Mouse (Mus musculus): ENCODE measurements at regions not wholly inside any gene's neighbourhood (a gene's known extent, or its start where the extent isn't known, plus 50 kb on each side); places are given as distances from the start of the nearest gene placed in this dataset.

GRCm38 (mm10) chr2:84113562-84113961 lies 123.2 kb downstream of the Gm13691 start:
- Histone ChIP-seq H3K9me3 (replicated peaks; ENCODE audit: control insufficient read depth, low read length) (peaks cover 3% of the 10 kb centered on the region; the same call in 1 of the 2 replicates), H3K36me3 (ENCODE audit: control insufficient read depth, insufficient read depth) (no peaks in the 10 kb centered on the region), H3K4me2 (ENCODE audit: low read depth, low read length) (no peak overlapping the region), H3K27ac (ENCODE audit: low read length) (no peak overlapping the region), H3K9ac (ENCODE audit: low read length) (no peak overlapping the region), H3K4me3 (ENCODE audit: low read length) (no peak overlapping the region), H3K27me3 (ENCODE audit: control insufficient read depth, insufficient read depth, low read length) (no peaks in the 10 kb centered on the region), H3K4me1 (ENCODE audit: control insufficient read depth, insufficient read depth, low read length) (no peaks in the 10 kb centered on the region)
- WGBS, result 59% methylated on average over 6 of the region's 6 CpGs
- no peak for ATAC-seq (replicated peaks; ENCODE audit: extremely low read depth, insufficient read depth, low FRiP score)

DNA sequence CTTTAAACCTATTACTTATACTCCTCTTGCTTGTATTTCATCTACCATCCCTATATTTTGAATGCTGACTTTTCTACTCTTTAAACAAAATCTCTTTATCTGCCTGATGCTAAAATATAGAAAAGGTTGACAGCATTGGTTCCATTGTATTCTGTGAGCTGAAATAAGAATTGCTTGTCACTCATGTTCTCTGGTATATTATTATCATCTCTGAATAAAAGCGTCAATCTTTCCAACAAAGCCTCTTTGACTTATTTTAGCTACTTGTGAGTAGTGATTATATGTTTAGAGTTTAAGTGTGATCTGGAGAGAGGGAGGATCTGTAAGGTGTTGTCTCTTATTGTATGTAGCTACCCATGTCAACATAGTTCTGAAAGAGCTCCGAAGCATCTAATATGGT lies 129.5 kb downstream of the Gm13691 start:
- Histone ChIP-seq H3K4me2 (ENCODE audit: low read depth, low read length) (no peak overlapping the region), H3K9ac (ENCODE audit: low read length) (no peak overlapping the region), H3K36me3 (ENCODE audit: control insufficient read depth, insufficient read depth) (no peaks in the 10 kb centered on the region), H3K4me1 (ENCODE audit: control insufficient read depth, insufficient read depth, low read length) (no peaks in the 10 kb centered on the region), H3K27me3 (ENCODE audit: control insufficient read depth, insufficient read depth, low read length) (no peaks in the 10 kb centered on the region), H3K4me3 (ENCODE audit: low read length) (no peak overlapping the region), H3K9me3 (replicated peaks; ENCODE audit: control insufficient read depth, low read length) (no peaks in the 10 kb centered on the region), H3K27ac (ENCODE audit: low read length) (no peak overlapping the region)
- 86% methylated on average over 2 of the region's 2 CpGs for WGBS
- no peak for ATAC-seq (replicated peaks; ENCODE audit: extremely low read depth, insufficient read depth, low FRiP score)

DNA sequence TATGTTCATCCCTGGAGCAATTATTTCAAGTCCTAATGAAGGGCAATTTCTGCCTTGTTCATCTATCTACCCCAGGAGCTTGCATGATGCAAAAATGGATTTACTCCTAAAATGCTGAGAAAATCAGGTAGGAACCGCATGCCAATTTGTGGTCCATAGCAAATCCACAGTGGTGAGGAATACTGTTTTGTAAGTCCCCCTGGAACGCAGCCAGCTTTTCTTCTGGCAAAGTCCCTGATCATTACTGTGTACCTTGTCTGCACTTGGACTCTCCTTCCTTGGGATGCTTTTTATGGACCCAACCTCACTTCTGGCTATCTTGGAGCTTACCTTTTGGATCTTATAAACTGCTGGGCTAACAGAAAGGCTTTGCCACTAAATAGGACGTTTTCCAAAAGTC lies 137.2 kb downstream of the Gm13691 start:
- H3K27ac ChIP-seq (ENCODE audit: low read length), result no peak overlapping the region
- 80% methylated on average over 3 of the region's 3 CpGs for WGBS

GRCm38 (mm10) chr2:84161742-84162141 lies 171.4 kb downstream of the Gm13691 start:
- no peaks in the 10 kb centered on the region for H3K36me3 ChIP-seq (ENCODE audit: control insufficient read depth, insufficient read depth)
- no peaks in the 10 kb centered on the region for H3K4me1 ChIP-seq (ENCODE audit: control insufficient read depth, insufficient read depth, low read length)
- no peaks in the 10 kb centered on the region for H3K9me3 ChIP-seq (replicated peaks; ENCODE audit: control insufficient read depth, low read length)
- no peak overlapping the region for H3K4me3 ChIP-seq (ENCODE audit: low read length)
- H3K4me2 ChIP-seq (ENCODE audit: low read depth, low read length), result no peak overlapping the region
- no peak overlapping the region for H3K27ac ChIP-seq (ENCODE audit: low read length)
- H3K27me3 ChIP-seq (ENCODE audit: control insufficient read depth, insufficient read depth, low read length), result no peaks in the 10 kb centered on the region
- ATAC-seq (replicated peaks; ENCODE audit: extremely low read depth, insufficient read depth, low FRiP score), result no peak
- no peak overlapping the region for H3K9ac ChIP-seq (ENCODE audit: low read length)

More for the DNA sequence above, 137.2 kb downstream of the Gm13691 start:
- H3K9me3 ChIP-seq (replicated peaks; ENCODE audit: control insufficient read depth, low read length), result no peaks in the 10 kb centered on the region
- H3K36me3 ChIP-seq (ENCODE audit: control insufficient read depth, insufficient read depth), result no peaks in the 10 kb centered on the region
- H3K9ac ChIP-seq (ENCODE audit: low read length), result no peak overlapping the region
- H3K4me3 ChIP-seq (ENCODE audit: low read length), result no peak overlapping the region
- ATAC-seq (replicated peaks; ENCODE audit: extremely low read depth, insufficient read depth, low FRiP score), result no peak
- no peaks in the 10 kb centered on the region for H3K4me1 ChIP-seq (ENCODE audit: control insufficient read depth, insufficient read depth, low read length)
- H3K27me3 ChIP-seq (ENCODE audit: control insufficient read depth, insufficient read depth, low read length), result no peaks in the 10 kb centered on the region
- H3K4me2 ChIP-seq (ENCODE audit: low read depth, low read length), result no peak overlapping the region

DNA sequence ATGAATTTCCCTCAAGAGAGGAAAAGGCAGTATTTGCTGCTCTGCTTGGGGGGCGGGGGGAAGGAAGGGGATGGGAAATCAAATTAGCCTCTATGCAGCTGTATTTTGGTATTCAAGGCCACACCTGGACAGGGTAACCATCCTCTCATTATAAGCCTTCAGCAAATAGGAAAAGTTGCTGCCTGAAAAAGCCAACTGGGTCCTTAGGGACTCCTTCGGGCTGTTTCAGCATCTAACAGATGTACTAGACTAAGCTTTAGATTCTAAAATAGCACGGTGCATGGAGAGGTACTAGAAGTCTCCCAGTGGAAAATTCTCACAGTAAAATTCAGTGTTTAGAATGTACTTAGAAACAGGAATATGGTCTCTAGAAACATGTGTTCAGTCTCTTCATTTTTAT lies 183.1 kb downstream of the Gm13691 start:
- H3K9me3 ChIP-seq (replicated peaks; ENCODE audit: control insufficient read depth, low read length), result no peaks in the 10 kb centered on the region
- no peak for ATAC-seq (replicated peaks; ENCODE audit: extremely low read depth, insufficient read depth, low FRiP score)
- H3K36me3 ChIP-seq (ENCODE audit: control insufficient read depth, insufficient read depth), result no peaks in the 10 kb centered on the region
- no peak overlapping the region for H3K27ac ChIP-seq (ENCODE audit: low read length)
- H3K4me2 ChIP-seq (ENCODE audit: low read depth, low read length), result no peak overlapping the region
- no peaks in the 10 kb centered on the region for H3K27me3 ChIP-seq (ENCODE audit: control insufficient read depth, insufficient read depth, low read length)
- no peak overlapping the region for H3K9ac ChIP-seq (ENCODE audit: low read length)
- no peak overlapping the region for H3K4me3 ChIP-seq (ENCODE audit: low read length)
- no peaks in the 10 kb centered on the region for H3K4me1 ChIP-seq (ENCODE audit: control insufficient read depth, insufficient read depth, low read length)
- 80% methylated on average over 3 of the region's 3 CpGs for WGBS

- WGBS, result 23% methylated on average over 5 of the region's 5 CpGs
- H3K36me3 ChIP-seq (ENCODE audit: control insufficient read depth, insufficient read depth), result no peaks in the 10 kb centered on the region
- peak overlapping the region; percentile 27; the same call in 1 of the 2 replicates for H3K4me2 ChIP-seq (ENCODE audit: low read depth, low read length)
- H3K4me3 ChIP-seq (ENCODE audit: low read length), result no peak overlapping the region
- ATAC-seq (replicated peaks; ENCODE audit: extremely low read depth, insufficient read depth, low FRiP score), result no peak
- no peaks in the 10 kb centered on the region for H3K9me3 ChIP-seq (replicated peaks; ENCODE audit: control insufficient read depth, low read length)
- H3K9ac ChIP-seq (ENCODE audit: low read length), result no peak overlapping the region
- peak overlapping the region; percentile 81 for H3K27ac ChIP-seq (ENCODE audit: low read length)
- H3K27me3 ChIP-seq (ENCODE audit: control insufficient read depth, insufficient read depth, low read length), result no peaks in the 10 kb centered on the region
- H3K4me1 ChIP-seq (ENCODE audit: control insufficient read depth, insufficient read depth, low read length), result peaks cover 3% of the 10 kb centered on the region
Observed at GRCm38 (mm10) chr2:84183624-84184287, 193.4 kb downstream of the Gm13691 start.

DNA sequence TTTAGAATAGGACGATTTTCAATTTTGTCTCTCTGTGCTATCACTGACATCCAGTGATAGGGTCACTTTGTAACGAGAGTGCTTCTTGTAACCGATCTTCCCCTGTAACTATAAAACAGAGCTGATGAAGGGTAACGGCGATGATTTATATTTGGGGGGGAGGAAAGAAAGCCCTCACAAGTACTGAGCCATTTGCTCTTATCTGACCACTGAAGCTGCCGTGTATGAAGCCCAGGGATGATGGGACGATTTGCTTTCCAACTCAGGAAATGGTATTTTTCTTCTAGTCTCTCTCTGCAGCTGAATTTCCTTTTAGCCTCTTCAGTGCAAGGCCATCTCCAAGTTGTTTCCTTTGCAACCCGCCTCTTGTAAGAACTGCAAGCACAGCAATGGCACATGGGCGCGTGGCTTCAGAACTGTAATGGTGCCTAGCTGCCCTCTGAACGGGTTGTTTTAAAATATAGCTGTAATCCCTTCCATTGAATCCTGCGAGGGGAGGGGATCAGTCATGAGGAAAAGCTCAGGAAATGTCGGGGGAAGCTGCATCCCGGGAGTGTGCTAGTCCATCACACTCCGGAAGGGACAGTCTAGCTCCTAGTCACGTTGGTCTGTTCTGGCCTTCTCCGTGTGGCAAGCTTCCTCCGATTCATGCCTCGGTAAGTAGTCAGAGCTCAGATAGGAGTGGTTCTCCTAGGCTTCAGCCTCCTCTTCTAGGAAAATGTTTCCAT lies 194.1 kb downstream of the Gm13691 start:
- WGBS, result 49% methylated on average over 19 of the region's 19 CpGs

GRCm38 (mm10) chr2:84185016-84185330 lies 194.6 kb downstream of the Gm13691 start:
- Histone ChIP-seq H3K4me1 (ENCODE audit: control insufficient read depth, insufficient read depth, low read length) (peaks cover 3% of the 10 kb centered on the region), H3K36me3 (ENCODE audit: control insufficient read depth, insufficient read depth) (no peaks in the 10 kb centered on the region), H3K27me3 (ENCODE audit: control insufficient read depth, insufficient read depth, low read length) (no peaks in the 10 kb centered on the region), H3K9ac (ENCODE audit: low read length) (no peak overlapping the region), H3K27ac (ENCODE audit: low read length) (peak overlapping the region; percentile 81), H3K9me3 (replicated peaks; ENCODE audit: control insufficient read depth, low read length) (no peaks in the 10 kb centered on the region), H3K4me3 (ENCODE audit: low read length) (no peak overlapping the region), H3K4me2 (ENCODE audit: low read depth, low read length) (no peak overlapping the region)
- 65% methylated on average over 7 of the region's 7 CpGs for WGBS
- ATAC-seq (replicated peaks; ENCODE audit: extremely low read depth, insufficient read depth, low FRiP score), result no peak

More for the DNA sequence above, 194.1 kb downstream of the Gm13691 start:
- Histone ChIP-seq H3K9me3 (replicated peaks; ENCODE audit: control insufficient read depth, low read length) (no peaks in the 10 kb centered on the region), H3K4me2 (ENCODE audit: low read depth, low read length) (peak overlapping the region; percentile 27; the same call in 1 of the 2 replicates), H3K4me1 (ENCODE audit: control insufficient read depth, insufficient read depth, low read length) (peaks cover 3% of the 10 kb centered on the region), H3K36me3 (ENCODE audit: control insufficient read depth, insufficient read depth) (no peaks in the 10 kb centered on the region), H3K27me3 (ENCODE audit: control insufficient read depth, insufficient read depth, low read length) (no peaks in the 10 kb centered on the region), H3K4me3 (ENCODE audit: low read length) (no peak overlapping the region), H3K27ac (ENCODE audit: low read length) (peak overlapping the region; percentile 81), H3K9ac (ENCODE audit: low read length) (no peak overlapping the region; the same call in 1 of the 2 replicates)
- ATAC-seq (replicated peaks; ENCODE audit: extremely low read depth, insufficient read depth, low FRiP score), result peak; percentile 79

DNA sequence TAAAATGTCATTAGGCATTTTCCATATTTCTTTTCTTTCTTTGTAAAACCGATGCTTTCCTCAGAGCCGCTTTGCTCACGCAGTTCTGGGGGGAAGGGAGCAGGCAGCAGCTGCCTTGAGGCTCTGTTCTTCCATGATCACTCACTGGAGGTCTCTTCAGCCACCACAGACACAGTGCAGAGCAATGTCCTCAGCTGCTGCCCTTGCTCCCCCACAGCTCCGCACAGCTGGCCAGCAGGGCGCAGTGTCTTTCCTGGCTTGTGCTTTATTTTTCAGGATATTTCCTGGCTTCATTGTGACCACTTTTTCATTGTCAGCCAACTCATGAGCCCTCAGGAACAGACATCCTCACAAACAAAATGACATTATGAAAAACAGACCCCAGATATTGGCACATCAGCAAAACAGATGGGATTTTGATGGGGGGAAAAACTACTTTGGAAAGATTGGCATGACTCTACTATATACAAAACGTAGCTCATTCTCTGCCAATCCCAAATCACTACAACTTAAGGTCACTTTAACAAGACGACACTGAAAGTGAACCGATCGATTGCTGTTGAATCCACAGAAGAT lies 195.9 kb downstream of the Gm13691 start:
- ATAC-seq (replicated peaks; ENCODE audit: extremely low read depth, insufficient read depth, low FRiP score), result peak; percentile 55; the same call in 1 of the 2 replicates
- Histone ChIP-seq H3K27me3 (ENCODE audit: control insufficient read depth, insufficient read depth, low read length) (no peaks in the 10 kb centered on the region), H3K9ac (ENCODE audit: low read length) (no peak overlapping the region), H3K9me3 (replicated peaks; ENCODE audit: control insufficient read depth, low read length) (no peaks in the 10 kb centered on the region), H3K4me3 (ENCODE audit: low read length) (no peak overlapping the region), H3K4me2 (ENCODE audit: low read depth, low read length) (no peak overlapping the region), H3K4me1 (ENCODE audit: control insufficient read depth, insufficient read depth, low read length) (peaks cover 3% of the 10 kb centered on the region), H3K36me3 (ENCODE audit: control insufficient read depth, insufficient read depth) (no peaks in the 10 kb centered on the region), H3K27ac (ENCODE audit: low read length) (peak overlapping the region; percentile 61; the same call in 1 of the 2 replicates)
- WGBS, result 38% methylated on average over 9 of the region's 9 CpGs

All from heart, embryonic 16.5 days (tissue).